Mouse (Mus musculus) embryo, embryonic 9.5 days (tissue): ENCODE measurements around the gene Prss33.
"Not testable (repeated sequence)": the region's sequence is repeated elsewhere in the genome, so short reads cannot be mapped to it uniquely, and the experiment has no call there.

Experiments used
- DNase-seq: peaks from one replicate; pipeline ENCODE4 v3.0.0-alpha.2; 2017; ENCODE audit errors: extremely low spot score

The Prss33 gene

GRCm38 (mm10) chr17:23836006-23836575 lies at the start of gene Prss33:
Gene Prss33 (minus strand): TSS chr17:23836056.
- DNase-seq, result no peak

- not testable (repeated sequence) for DNase-seq
Measured at GRCm38 (mm10) chr17:23880576-23880975, 44.7 kb upstream of the Prss33 start, which contains the start of the genes Dcpp1 and Dcpp2. Gene Dcpp1 (plus strand): TSS chr17:23880876. Gene Dcpp2 (plus strand): TSS chr17:23880880.

GRCm38 (mm10) chr17:23877166-23877565 lies 41.3 kb upstream of the Prss33 start:
- DNase-seq, result no peak

GRCm38 (mm10) chr17:23876741-23877140 lies 40.9 kb upstream of the Prss33 start:
- DNase-seq, result no peak

DNA sequence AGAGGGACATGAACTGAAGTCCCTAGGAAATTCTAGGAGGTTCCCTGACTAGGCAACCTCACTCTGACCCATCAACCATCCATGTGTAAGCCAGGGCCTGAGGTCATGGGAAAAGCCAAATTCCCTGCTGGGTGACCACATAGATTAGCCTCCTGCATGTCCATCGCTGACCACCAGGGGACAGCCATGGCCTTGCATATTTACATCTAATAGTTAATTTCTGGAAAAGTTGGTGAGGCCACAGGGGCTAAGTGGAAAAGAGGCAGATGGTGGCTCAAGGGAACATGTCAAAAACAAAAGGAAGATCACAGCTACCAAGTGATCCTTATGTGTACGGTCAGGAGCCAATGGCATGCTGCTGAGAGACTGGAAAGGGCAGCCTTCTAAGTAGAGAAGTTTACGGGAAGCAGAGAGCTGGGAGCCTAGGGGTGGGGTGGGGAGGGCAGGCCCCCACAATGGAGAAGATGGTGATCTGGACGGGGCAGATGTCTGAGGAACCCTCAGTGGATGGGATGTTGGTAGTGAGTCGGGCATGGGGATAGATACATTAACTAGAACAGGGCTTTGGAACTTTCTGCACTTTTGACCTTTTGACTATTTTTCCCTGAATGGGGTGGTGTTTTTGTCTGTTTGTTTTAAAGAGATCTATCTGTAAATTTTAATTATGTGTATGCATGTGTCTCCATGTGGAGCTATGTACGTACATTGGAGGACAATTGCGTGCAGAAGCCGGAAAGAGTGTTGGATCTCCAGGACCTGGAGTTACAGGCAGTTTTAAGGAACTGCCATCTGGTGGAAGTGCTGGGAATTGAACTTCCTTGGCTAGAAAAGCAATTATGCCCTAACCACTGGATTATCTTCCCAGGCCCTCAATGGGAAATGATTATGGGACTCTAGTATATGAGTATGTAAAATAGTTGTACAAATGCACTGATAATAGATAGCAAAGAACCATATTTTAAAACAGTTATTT lies 38.3 kb upstream of the Prss33 start:
- peak; percentile 57 for DNase-seq

DNA sequence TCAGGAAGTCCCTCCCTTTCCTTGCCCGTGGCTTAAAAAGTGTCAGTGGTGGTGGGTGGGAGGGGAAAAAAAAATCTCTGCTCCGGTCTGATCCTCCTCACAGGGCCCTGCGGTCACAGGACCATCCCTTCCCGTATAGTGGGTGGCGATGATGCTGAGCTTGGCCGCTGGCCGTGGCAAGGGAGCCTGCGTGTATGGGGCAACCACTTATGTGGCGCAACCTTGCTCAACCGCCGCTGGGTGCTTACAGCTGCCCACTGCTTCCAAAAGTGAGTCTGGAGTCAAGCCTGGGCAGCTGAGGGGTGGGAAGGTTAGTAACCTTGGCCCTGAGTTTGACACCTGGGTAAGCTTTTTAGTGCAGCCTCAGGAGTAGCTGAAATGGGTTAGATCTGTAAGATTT lies 32.7 kb upstream of the Prss33 start:
- DNase-seq, result no peak

DNA sequence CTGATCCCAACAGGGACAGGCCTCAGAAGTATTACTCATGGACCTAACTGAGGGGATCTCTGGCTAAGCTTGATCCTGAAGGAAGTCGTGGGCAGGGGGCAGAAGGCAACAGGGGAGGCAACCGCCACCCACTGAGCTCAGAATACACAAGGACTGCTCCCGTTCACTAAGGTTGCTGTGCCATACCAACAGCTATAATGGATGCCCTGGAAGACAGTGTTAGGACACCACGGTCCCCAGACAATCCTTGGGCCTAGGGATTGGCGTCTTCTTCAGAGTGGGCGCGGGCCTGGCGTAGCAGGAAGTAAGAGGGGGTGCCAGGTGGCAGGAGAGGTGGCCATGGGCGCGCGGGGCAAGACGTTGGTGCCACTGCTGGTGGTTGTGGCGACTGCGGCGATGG lies 31.9 kb upstream of the Prss33 start, which contains the start of gene Prss21:
TSS of gene Prss21 (plus strand) at position 301 of the 400 bp plus-strand sequence.
- DNase-seq, result no peak

GRCm38 (mm10) chr17:23862926-23863325 lies 27.1 kb upstream of the Prss33 start:
- DNase-seq, result no peak

GRCm38 (mm10) chr17:23857913-23858312 lies 22.1 kb upstream of the Prss33 start:
- DNase-seq, result no peak

DNA sequence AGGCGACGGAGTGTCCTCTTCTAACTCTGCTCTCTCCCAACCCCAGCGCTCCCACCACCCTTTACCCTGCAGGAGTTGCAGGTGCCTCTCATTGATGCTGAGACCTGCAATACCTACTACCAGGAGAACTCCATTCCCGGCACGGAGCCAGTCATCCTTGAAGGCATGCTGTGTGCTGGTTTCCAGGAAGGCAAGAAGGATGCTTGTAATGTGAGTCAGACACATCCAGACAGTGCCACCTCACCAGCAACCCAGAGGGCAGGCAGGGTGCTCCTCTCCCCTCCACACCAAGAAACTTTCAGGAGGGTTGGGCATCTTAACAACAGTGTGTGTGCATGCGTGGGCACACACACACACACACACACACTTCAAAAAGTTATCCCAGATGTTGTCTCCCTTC lies 21.3 kb upstream of the Prss33 start:
- no peak for DNase-seq

- no peak for DNase-seq
Measured at GRCm38 (mm10) chr17:23854229-23854765, 18.4 kb upstream of the Prss33 start.

GRCm38 (mm10) chr17:23853292-23853691 lies 17.4 kb upstream of the Prss33 start:
- DNase-seq, result peak; percentile 51

DNA sequence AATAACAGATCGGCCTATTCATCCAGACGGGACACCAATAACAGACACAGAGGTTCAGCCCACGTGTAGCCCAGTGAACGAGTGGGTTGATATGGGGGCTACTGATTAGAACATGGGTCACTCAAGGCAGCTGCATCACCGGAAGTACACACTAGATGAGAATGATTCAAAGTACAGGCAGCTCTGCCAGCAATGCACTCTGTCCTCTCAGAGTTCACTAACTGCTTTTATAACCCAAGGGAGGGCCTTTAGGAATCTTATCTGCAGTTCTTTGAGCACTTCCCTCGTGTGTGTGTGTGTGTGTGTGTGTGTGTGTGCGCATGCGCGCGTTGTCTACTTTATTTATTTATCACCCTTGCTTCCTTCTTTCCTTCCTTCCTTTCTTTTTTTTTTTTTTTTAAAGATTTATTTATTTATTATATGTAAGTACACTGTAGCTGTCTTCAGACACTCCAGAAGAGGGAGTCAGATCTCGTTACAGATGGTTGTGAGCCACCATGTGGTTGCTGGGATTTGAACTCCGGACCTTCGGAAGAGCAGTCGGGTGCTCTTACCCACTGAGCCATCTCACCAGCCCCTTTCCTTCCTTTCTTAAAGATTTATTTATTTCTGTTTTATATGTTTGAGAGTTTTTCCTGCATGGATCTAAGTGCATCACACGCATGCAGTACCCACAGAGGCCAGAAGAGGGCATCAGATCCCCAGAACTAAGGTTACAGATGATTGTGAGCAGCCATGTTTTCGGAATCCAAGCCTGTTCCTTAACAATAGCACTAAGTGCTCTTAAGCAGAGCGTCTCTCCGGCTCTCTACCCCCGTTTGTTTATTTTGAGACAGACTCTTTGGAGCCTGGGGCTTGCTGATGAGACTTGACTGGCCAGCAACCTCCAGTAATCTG lies 15.2 kb upstream of the Prss33 start:
- DNase-seq, result peak; percentile 71

DNA sequence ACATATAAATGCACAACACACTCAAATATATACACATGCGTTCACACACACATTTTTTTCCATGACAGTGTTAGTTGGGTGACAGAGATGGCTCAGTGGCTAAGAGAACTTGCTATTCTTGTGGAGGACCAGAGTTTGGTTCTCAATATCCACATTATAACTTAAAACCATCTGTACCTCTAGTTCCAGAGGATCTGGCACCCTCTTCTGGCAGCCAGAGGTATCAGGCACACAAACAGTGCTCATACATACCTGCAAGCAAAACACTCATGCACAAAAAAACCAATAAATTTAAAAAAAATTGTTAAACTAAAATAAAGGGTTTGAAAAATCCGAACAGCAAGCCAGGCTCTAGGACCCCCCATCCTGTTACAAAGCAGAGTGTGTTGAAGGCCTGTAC lies 14.2 kb upstream of the Prss33 start:
- no peak for DNase-seq

GRCm38 (mm10) chr17:23843812-23844273 lies 8.0 kb upstream of the Prss33 start, which contains the start of the genes Prss32 and Prss41:
Gene Prss32 (plus strand): TSS chr17:23843855.
Gene Prss41 (minus strand): TSS chr17:23844172.
- DNase-seq, result peak; percentile 62

DNA sequence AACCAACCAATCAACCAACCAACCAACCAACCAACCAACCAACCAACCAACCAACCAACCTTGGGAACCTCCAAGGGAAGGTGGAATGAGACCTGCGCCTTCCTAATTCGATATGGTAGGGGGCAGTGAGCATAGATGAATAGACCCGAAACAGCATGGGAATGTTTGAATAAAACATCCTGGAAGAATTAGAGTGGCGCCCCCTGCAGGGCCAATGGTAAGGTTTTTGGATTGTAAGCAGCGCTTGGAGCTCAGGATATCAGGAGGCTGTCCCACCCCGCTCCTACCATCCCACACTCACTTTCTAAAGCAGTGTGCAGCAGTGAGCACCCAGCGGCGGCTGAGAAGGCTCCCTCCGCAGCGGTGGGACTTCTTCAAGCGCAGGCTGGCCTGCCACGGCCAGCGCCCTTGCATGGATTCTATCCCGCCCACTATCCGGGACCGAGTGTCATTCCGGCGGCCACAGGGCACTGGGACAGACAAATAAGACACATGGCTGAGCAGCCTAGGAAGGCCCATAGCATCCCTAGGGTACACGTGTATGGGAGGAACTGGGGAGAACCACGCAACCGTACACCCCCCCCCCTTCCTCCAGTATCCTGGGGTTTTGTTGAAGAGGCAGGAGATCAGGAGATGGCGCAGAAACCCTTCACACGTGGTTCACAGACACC lies 7.4 kb upstream of the Prss33 start:
- DNase-seq, result no peak

DNA sequence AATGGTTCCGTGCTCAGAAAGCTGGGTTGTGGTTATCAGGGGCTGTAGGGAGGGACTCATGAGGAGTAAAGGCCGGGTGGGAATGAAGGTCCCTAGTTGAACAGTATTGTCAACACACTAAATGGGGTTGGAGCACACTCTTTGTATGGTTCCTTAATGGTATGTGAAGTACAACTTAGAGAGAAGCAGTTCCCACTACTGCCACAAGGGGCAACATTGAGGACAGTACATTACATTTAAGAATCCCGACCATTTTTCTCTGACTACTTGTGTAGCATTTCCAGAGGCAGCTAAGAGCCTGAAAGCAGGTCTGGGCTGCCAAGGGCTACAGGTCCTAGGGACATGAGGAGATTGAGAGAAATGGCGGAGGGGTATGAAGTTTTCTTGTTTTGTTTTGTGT lies 5.3 kb upstream of the Prss33 start:
- peak; percentile 61 for DNase-seq

GRCm38 (mm10) chr17:23831201-23831600 lies 4.7 kb downstream of the Prss33 start:
- no peak for DNase-seq

DNA sequence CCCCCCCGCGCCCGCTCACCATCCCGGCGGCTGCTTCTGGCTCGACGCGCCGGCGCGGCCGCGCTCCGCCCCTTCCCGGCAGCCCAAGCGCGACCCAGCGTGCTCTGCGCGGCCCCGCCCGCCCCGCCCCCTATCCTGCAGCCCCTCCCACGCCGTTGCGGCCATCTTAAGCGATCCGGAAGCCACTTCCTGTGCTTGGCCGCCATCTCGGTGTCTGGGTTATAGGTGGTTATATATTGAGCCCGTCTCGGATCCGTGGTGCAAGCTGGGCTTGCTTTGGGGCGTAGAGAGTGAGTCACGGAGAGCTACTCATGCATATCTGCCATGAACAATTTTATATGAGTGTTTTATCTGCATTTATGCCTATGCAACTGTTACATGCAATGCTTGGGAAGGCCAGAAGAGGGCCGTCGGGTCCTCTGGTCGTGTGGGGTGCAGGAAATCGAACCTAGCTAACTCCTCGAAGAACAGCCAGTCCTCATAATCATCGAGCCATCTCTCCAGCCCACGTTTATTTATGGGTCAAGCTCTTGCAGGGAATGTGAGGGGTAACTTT lies 6.7 kb downstream of the Prss33 start, which contains the start of gene Elob:
TSS of gene Elob (minus strand) at position 73 of the 556 bp plus-strand sequence.
- DNase-seq, result peak; percentile 93
